Mouse (Mus musculus) naive thymus-derived CD4-positive, alpha-beta T cell, adult 2 months (primary cell): ENCODE results near the gene Atp8a2.

Experiments
- DNase-seq: peaks from one replicate; pipeline ENCODE4 v3.0.0-alpha.2; 2011; ENCODE audit warnings: low read depth

The Atp8a2 gene

DNA sequence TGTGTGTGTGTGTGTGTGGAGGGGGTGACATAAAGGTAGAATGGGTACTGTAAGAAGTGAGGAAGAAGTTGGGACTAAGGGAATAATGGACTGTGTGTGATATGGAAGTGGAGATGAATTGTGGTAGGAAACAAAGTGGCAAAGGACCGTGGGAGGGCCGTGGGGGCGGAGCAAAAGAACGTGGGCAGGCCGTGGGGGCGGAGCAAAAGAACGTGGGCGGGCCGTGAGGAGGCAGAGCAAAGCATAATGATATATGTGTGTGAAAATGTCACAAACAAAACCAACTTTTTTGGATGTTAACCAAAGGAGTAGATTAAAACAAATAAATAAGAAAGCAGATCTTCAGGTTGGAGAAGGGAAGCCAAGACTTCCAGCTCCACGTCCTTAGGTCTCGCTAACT is 44.6 kb downstream of the Atp8a2 start:
- no peak for DNase-seq

DNA sequence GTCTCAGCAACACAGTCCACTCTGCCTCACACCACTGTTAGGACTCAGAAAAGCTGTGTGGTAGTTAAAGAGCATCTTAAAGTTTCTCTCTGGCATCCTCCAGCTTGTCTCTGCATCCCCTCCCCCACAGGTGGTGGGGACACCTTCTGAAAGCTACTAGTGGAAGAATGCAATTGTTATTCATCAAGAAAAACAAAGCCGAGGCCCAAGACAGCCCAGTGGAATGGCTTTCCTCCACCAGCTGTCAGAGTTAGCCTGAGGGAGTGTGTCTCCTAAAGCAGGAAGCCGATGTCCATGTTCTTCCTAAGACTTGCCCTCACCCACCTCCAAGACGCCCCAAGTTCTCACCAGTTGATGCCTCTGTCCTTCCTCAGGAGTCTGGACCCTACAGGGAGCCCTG is 48.1 kb downstream of the Atp8a2 start:
- no peak for DNase-seq

- DNase-seq: no peak
Observed at GRCm38 (mm10) chr14:60143234-60143633, 53.7 kb downstream of the Atp8a2 start.

- DNase-seq: peak; percentile 67
Observed at GRCm38 (mm10) chr14:60138339-60138738, 58.6 kb downstream of the Atp8a2 start.

DNA sequence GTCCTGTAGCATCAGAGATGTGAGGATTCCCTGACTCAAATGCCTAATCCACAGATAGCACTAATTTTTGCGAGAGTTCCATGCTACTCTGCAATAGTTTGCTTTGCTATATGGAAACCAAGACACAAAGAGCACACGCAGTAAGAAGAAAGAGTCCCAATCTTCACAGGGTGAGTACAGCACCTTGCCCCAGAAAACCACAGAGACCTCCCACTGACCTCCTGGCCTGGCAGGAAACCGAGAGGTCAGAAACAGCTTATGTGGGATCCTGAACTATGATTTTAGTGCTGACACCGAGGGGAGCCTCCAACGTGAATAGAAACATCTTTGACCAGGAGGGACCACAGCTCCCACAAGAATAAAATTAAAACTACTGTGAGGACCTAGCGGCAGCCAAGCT is 59.2 kb downstream of the Atp8a2 start:
- DNase-seq: no peak

GRCm38 (mm10) chr14:60135801-60136200 is 61.2 kb downstream of the Atp8a2 start:
- no peak for DNase-seq

GRCm38 (mm10) chr14:60134720-60135119 is 62.3 kb downstream of the Atp8a2 start:
- DNase-seq: no peak

- DNase-seq: peak; percentile 76
Observed at GRCm38 (mm10) chr14:60131196-60131876, 65.6 kb downstream of the Atp8a2 start.

- DNase-seq: peak; percentile 93
Observed at GRCm38 (mm10) chr14:60129564-60129963, 67.4 kb downstream of the Atp8a2 start.

DNA sequence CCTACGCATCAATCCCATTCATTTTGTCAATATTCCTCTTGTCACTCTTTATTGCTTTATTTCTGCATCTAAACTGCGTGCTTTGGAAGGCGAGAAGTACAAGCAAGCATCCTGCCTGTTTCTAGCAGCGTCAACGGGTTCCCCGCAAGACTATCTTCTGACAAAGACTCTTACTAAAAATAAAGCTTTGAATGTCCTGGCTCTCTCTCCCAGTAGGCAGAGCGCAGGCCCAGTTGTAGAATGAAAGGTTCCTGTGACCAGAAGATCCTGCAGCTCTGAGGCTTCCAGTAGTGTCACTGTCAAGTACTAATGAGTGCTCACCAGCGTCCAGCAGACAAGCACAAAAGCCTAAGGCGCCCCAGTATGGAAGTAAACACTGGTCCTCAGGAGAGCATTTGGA is 71.8 kb downstream of the Atp8a2 start:
- no peak for DNase-seq

DNA sequence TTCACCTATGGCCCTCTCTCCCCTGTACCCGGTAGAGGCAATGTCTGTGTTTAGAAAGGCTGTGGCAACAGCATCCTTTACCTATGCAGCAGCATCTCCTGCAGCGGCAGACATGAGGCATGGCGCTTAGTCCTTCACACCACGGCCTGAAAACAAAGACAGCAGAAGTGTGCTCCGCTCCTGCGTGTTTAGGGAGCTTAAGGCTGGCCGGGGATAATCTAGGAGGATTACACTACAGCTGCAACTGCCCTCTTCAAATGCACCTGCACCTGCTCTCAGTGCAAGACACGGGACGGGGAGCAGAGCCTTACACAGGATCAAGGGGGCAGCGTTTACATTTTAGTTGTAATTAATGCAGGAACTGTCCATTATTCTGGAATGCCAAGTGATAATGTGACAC is 75.4 kb downstream of the Atp8a2 start:
- no peak for DNase-seq

GRCm38 (mm10) chr14:60117792-60118585 is 79.0 kb downstream of the Atp8a2 start:
- peak; percentile 80 for DNase-seq

DNA sequence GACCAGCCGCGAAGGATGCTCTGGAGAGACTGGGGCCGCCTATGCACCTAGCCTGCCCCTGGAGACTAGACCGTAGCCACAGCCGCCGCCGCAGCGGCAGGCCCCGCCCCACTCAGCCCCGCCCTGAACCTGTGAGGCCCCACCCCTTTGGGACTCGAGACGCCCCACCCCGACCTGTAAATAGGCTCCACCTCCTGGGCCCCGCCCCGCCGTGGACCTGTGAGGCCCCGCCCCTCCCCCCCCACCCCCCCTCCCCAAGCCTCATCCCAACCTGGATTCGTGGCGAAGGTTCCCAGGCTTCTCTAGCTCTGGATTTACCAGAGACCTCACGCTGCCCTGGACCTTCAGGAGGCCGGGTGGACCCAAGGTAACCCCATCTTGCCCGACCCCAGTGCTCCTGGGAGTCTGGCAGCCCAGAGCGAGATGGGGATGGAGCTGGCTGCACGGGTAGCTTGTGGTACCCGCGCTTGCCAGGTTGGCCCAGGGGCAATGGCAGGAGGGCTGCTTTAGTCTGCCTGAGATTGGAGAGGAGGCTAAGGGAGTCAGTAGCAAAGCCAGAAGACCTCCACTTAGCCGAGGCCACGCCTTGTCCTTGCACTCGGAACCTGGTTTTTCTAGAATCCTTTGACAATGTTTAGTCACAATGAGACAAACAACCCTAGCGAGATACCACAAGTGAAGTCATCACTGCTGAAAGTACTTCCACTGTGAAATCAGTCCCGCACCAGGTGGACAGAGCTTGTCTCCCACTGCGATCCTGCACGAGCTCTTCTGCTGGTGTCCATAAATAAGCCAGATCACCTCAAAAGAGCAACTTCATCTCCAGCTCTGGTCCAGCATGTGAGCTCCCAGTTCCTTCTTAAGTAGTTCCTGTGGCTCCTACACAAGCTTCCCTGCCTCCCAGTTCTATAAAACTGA is 109.9 kb downstream of the Atp8a2 start:
- peak; percentile 75 for DNase-seq

DNA sequence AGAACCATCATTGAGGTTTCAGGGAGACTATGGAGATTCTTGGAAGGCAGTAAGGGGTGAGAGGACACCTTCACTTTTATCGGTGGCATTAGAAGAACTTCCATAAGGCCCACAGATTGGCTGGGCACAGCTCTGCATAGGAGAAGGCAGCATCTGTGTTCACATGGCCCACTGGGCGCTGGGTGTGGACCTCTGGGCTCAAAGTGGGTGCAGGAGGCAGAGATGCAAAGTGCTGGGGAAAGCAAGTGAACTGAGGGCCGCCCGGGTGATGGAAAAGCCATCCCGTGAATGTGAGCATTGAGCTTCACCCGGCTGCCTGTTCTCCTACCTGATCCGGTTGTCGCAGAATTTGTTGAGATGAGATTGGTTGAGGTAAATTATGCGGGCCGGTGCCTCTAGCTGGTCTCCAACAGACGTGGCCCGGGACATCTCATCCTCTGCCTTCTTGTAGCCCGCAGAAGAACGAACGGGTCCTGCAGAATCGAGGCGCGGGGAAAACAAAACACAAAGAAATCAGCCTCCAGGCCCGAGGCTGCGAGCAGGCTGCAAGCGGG is 110.6 kb downstream of the Atp8a2 start:
- DNase-seq: no peak

DNA sequence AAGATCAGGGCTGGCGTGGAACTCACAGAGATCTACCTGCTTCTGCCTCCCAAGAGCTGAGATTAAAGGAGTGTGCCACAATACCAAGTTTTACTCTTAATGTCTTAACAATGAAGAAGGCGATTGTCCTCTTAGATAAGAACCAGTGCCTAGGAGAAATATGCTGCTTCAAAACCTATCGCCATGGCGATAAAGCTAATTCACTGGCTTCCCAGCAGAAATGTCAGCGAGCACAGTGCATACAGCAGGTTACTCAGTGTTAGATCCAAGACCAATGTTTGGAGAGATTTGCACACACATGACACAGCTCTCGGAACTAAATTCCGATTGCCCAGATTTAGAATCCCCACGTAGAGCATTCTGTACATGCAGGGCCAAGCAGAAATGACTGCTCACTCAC is 114.2 kb downstream of the Atp8a2 start:
- DNase-seq: no peak

- peak; percentile 62 for DNase-seq
Observed at GRCm38 (mm10) chr14:60072496-60072895, 124.5 kb downstream of the Atp8a2 start.

- DNase-seq: no peak
Observed at GRCm38 (mm10) chr14:60065186-60065585, 131.8 kb downstream of the Atp8a2 start.

- no peak for DNase-seq
Observed at GRCm38 (mm10) chr14:60061023-60061422, 136.0 kb downstream of the Atp8a2 start.

GRCm38 (mm10) chr14:60058867-60059266 is 138.1 kb downstream of the Atp8a2 start:
- DNase-seq: no peak

DNA sequence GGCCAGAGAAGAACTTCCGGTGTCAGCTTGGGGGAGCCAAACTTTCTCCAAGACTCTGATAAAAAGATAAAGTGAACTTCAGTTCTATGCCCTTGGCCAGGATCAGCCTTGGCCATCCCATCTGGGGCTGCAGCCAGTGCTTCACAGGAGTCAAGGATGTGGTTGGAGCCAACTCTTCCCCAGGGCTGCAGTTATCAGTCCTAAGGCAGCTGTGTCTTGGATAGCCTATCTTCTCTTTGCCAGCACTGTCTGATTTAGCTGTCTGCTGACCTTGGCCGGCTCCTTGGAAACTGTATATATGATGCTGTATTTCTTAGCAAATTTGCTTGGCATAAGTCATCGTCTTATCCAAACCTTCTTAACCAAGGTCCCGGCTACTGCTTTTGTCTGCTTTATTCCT is 141.7 kb downstream of the Atp8a2 start:
- no peak for DNase-seq

GRCm38 (mm10) chr14:60030666-60031065 is 166.3 kb downstream of the Atp8a2 start:
- DNase-seq: no peak

DNA sequence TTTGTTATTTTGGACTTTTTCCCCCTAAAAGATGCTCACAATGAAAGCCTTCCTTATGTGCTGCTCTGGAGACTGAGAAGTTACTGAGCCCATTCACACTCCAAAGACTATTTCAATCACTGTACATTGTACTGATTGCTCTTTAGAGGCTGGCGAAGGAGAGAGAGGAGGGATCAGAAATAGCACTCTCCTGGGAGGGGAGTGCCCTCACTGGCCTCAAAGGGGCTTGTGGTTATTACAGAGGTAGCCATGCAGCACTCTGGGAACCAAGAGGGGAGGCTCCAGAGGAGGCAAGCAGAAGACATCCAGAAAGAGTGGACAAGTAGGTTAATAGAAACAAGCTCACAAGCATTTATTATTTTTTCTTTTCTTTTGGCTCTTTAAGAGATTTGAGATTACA is 169.8 kb downstream of the Atp8a2 start:
- no peak for DNase-seq
